Mouse (Mus musculus) forebrain, embryonic 11.5 days (tissue): ENCODE results near the gene Tmem208. TPM values are rescaled to one million over a fixed set of nuclear protein-coding genes. Genes with fewer than 3 reads are reported as not detected.

Source experiments
- ATAC-seq: fragments of 200-750 bp; cut with Nextera tagmentation; replicated peaks from 2 replicates; pipeline ENCODE4 v1.8.0; 2017; ENCODE audit warnings: moderate TSS enrichment; ENCODE audit not compliant: low FRiP score
- DNase-seq: peaks from one replicate; pipeline ENCODE4 v3.0.0-alpha.2; 2017; ENCODE audit warnings: low spot score
- H3K27ac ChIP-seq: fragments of 300-500 bp; sonication (generic); 2 replicates; pipeline ENCODE4 v1.5.1; 2014; ENCODE audit warnings: low read depth, low read length
- H3K27me3 ChIP-seq: fragments of 300-500 bp; sonication (generic); 2 replicates; pipeline ENCODE4 v1.6.1; 2014; ENCODE audit warnings: mild to moderate bottlenecking, low read length, mixed read lengths; ENCODE audit not compliant: control insufficient read depth, insufficient read depth
- H3K36me3 ChIP-seq: fragments of 300-500 bp; sonication (generic); 2 replicates; pipeline ENCODE4 v1.6.1; 2014; ENCODE audit warnings: mild to moderate bottlenecking, low read length, moderate library complexity, mixed read lengths; ENCODE audit not compliant: control insufficient read depth, insufficient read depth
- H3K4me1 ChIP-seq: fragments of 300-500 bp; sonication (generic); replicated peaks from 2 replicates; pipeline ENCODE4 v1.6.1; 2014; ENCODE audit warnings: low read length, mixed read lengths; ENCODE audit not compliant: control insufficient read depth, insufficient read depth
- H3K4me2 ChIP-seq: fragments of 300-500 bp; sonication (generic); 2 replicates; pipeline ENCODE4 v1.6.1; 2014; ENCODE audit warnings: low read depth, mild to moderate bottlenecking, low read length, moderate library complexity, mixed read lengths; ENCODE audit not compliant: severe bottlenecking
- H3K4me3 ChIP-seq: fragments of 300-500 bp; sonication (generic); 2 replicates; pipeline ENCODE4 v1.5.1; 2014; ENCODE audit warnings: low read depth, low read length
- H3K9ac ChIP-seq: fragments of 300-500 bp; sonication (generic); 2 replicates; pipeline ENCODE4 v1.6.1; 2014; ENCODE audit warnings: low read length
- H3K9me3 ChIP-seq: fragments of 300-500 bp; sonication (generic); 2 replicates; pipeline ENCODE4 v1.6.1; 2016; ENCODE audit warnings: low read length, mixed read lengths; ENCODE audit not compliant: control insufficient read depth
- WGBS: fragments of 180-500 bp; shearing (Covaris S2); extraction: QIAGEN DNeasy Blood & Tissue Kit; methylation state at CpG from one replicate; pipeline ENCODE4 v1.1.7; 2014; 5-methylcytosine and 5-hydroxymethylcytosine counted together
- polyA plus RNA-seq: library from polyadenylated mRNA; unstranded; fragments of >200 nt; fragmentation: Nextera tagmentation; extraction: Ambion mirVana; gene quantifications from 2 replicates; pipeline ENCODE4 v1.2.1, GENCODE M21; 2014

Gene Tmem208
- polyA plus RNA-seq, 1 experiment from 2014 or later, result 85.0 TPM

DNA sequence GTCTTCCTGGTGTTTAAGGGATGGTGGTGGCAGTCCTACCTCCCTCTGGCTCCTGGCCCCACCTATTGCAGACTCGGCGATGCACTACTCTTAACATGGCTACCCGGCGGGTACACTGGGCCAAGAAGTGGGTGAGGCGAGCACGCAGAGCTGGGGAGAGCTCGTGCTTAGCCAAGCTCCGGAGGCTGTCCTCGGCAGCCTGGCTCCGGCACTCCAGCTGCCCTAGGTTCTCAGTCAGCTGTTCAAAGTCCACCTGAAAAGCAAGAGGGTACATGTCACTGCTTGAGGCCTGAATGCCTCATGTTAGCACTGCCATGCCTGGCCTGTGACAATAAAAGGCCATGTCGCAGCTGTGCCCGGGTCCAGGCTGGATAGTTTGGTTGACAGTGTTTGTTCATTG, 4.2 kb downstream of the Tmem208 start:
- no peaks in the 10 kb centered on the region for H3K9me3 ChIP-seq
- no peak overlapping the region for H3K4me2 ChIP-seq
- H3K36me3 ChIP-seq, result peaks cover 7% of the 10 kb centered on the region
- no peak overlapping the region for H3K9ac ChIP-seq
- 93% methylated on average over 12 of the region's 12 CpGs for WGBS
- DNase-seq, result no peak
- H3K4me1 ChIP-seq, result peaks cover 6% of the 10 kb centered on the region; the same call in 1 of the 2 replicates
- no peak overlapping the region for H3K27ac ChIP-seq
- no peak overlapping the region for H3K4me3 ChIP-seq
- H3K27me3 ChIP-seq, result no peaks in the 10 kb centered on the region
- no peak for ATAC-seq

DNA sequence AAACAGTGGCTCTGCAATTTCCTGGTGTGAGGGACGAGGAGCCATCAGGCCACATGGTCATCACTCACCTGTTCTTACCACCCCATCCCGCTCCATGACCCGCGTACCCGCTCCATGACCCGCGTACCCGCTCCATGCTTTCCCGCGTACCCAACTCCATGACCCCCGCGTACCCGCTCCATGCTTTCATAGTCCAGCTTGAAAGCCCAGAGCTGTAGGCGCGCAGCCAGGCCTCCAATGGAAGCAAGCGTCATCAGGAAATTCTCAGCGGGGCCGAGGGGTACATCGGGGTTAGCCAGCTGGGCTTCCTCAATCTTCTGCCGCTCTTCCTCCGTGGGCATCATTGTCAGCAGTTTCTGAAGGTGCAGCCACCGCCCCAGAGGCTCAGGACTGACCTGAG, 5.3 kb downstream of the Tmem208 start:
- Histone ChIP-seq H3K4me3 (no peak overlapping the region), H3K4me2 (no peak overlapping the region), H3K27me3 (no peaks in the 10 kb centered on the region), H3K4me1 (peaks cover 5% of the 10 kb centered on the region; the same call in 1 of the 2 replicates), H3K27ac (no peak overlapping the region), H3K9me3 (no peaks in the 10 kb centered on the region), H3K36me3 (peaks cover 7% of the 10 kb centered on the region), H3K9ac (no peak overlapping the region)
- ATAC-seq, result no peak
- 94% methylated on average over 22 of the region's 22 CpGs for WGBS
- no peak for DNase-seq

DNA sequence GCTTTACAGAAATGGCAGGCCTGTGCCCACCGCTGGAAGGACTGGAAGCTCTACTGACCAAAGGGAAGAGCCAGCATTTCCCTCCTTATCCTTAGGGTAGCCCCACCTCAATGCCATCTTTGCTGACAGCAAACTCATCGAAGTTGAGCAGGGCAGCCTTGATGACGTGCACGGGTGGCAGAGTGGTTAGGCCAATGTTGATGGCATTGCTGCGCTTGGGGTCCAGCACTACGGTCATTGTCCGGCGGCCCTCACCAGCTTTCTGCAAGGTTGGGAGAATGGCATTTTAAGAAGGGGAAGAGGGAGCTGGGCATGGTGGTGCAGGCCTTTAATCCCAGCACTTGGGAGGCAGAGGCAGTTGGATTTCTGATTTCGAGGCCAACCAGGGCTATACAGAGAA, 5.8 kb downstream of the Tmem208 start:
- ATAC-seq, result no peak
- H3K36me3 ChIP-seq, result peaks cover 7% of the 10 kb centered on the region
- whole genome bisulfite sequencing, result 94% methylated on average over 9 of the region's 9 CpGs

DNA sequence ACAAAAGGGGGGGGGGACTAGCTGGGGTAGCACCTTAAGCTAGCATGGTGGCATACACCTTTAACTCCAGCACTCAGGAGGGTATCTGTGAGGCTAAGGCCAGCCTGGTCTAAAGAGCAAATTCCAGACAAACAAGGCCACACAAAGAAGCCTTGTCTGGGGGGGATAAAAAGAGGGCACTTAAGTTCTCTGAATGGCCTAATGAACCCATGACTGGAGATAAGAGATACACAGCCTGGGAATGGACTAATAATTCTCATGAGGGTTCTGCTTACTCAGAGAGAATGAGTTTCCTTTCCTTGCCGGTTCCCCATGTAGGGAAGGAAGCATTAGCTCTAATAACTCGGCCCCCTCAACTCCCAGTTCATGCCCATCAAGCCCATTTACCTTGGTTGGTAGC, 6.4 kb downstream of the Tmem208 start:
- WGBS, result 81% methylated on average over 2 of the region's 2 CpGs
- no peak overlapping the region for H3K9ac ChIP-seq
- no peak overlapping the region for H3K4me3 ChIP-seq
- no peak overlapping the region for H3K27ac ChIP-seq
- no peak for ATAC-seq
- no peaks in the 10 kb centered on the region for H3K9me3 ChIP-seq
- no peak overlapping the region for H3K4me2 ChIP-seq
- DNase-seq, result no peak
- H3K27me3 ChIP-seq, result no peaks in the 10 kb centered on the region
- peaks cover 7% of the 10 kb centered on the region for H3K36me3 ChIP-seq
- H3K4me1 ChIP-seq, result peaks cover under 1% of the 10 kb centered on the region; the same call in 1 of the 2 replicates

More for the DNA sequence above, 5.8 kb downstream of the Tmem208 start:
- Histone ChIP-seq H3K27me3 (no peaks in the 10 kb centered on the region), H3K27ac (no peak overlapping the region), H3K4me1 (peaks cover 5% of the 10 kb centered on the region; the same call in 1 of the 2 replicates), H3K9ac (no peak overlapping the region), H3K4me3 (no peak overlapping the region), H3K4me2 (no peak overlapping the region), H3K9me3 (no peaks in the 10 kb centered on the region)
- DNase-seq, result no peak

DNA sequence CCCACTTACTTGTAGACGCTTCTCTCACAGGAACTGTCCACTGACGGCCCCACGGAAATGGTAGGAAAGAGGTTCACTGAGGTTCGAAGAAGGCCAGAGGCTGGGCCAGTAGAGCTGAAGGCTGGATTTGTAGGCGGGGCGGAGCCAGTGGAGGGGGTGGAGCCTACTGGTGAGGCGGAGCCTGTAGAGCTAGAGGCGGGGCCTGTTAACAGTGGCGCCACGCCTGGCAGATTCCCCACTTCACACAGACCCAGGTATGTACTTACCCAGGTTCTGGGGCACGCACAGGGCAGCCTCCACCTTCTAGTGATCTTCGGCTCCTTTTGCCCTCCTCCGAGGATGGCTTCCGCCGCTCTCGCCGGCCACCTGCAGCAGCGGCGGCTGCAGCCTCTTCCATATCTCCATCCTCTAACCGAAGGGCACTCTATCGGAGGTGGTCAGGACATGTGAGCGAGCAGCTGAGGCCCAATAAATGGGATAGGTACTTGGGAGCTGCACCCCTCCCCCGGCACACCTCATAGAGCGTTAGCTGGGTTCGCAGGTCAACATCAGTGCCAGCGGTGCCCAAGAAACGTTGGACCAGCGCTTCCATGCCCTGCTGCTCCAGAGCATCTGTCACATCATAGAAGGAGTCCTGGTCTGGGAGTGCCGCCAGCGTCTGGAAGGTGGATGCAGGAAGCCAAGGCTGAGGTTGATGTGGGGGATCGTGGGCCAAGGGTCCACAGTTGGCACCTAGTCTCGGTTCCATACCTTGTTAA, 10.4 kb downstream of the Tmem208 start:
- ATAC-seq (0 out of 2 replicates have a peak, but pooled peaks have one; percentile 37), DNase-seq (peak; percentile 54)
- no peak overlapping the region for H3K9ac ChIP-seq
- 44% methylated on average over 32 of the region's 32 CpGs for WGBS
- H3K4me3 ChIP-seq, result no peak overlapping the region
- peaks cover 2% of the 10 kb centered on the region; the same call in 1 of the 2 replicates for H3K36me3 ChIP-seq
- H3K27me3 ChIP-seq, result no peaks in the 10 kb centered on the region
- H3K4me1 ChIP-seq, result no peaks in the 10 kb centered on the region
- no peaks in the 10 kb centered on the region for H3K9me3 ChIP-seq
- no peak overlapping the region for H3K27ac ChIP-seq
- no peak overlapping the region for H3K4me2 ChIP-seq

DNA sequence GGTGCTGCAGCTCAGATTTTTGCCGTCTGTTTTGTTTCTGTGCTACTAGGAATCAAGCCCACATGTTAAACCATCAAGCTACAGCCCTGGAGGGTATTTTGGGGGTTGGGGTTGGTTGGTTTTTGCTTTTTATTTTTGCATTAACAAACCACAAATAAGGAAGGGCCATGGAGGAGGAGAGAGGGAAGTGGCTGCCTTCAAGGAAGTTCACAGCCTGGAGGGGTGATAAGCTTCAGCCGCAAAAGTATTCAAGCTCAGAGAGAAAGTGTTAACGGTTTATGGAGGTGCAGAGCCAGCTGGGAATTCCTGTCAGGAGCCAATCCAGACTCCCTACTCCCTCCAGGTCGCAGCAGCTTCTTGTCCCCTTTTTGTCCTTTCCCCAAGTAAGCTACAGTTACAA, 12.8 kb downstream of the Tmem208 start:
- no peaks in the 10 kb centered on the region for H3K4me1 ChIP-seq
- 68% methylated on average over 4 of the region's 4 CpGs for WGBS
- H3K36me3 ChIP-seq, result no peaks in the 10 kb centered on the region
- H3K4me2 ChIP-seq, result no peak overlapping the region
- no peak overlapping the region for H3K9ac ChIP-seq
- no peak overlapping the region for H3K4me3 ChIP-seq
- peak; percentile 34 for DNase-seq
- H3K9me3 ChIP-seq, result no peaks in the 10 kb centered on the region
- no peaks in the 10 kb centered on the region for H3K27me3 ChIP-seq
- no peak overlapping the region for H3K27ac ChIP-seq
- no peak for ATAC-seq

DNA sequence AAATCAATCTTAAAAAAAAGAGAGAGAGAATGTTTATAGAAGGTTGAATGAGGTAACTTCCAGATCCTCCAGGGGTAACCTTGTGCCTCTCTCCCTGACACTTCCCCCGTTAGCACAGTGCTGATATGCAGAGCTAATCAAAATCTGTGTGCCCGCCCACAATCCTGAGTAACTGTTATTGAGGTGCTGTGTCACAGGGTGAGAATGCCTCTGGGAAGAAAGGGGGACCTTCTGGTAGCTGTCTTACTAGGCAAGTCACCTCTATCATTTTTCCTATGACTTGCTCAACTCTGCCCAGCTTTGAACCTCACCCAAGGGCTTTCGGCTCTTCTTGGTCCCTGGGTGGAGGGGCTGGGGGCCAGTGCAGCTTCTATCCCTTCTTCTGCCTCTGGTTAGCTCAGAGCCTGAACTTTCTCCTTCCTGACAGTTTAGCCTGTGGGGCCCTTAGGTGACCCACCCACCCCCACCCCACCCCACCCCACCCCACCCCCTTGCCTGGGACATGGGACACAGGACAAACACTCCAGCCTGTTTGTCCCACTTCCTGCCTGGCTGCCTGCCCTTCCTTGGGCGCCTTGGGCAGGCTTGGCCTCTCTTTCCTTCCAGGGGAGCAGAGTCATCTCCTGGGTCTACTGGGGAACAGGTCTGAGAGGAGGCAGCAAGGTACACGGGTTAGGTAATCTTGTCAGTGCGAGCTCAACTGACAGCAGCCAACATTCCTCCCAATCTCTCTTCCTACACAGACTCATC, 13.9 kb downstream of the Tmem208 start:
- H3K4me3 ChIP-seq, result no peak overlapping the region
- DNase-seq, result peak; percentile 40
- WGBS, result 81% methylated on average over 6 of the region's 6 CpGs
- no peak for ATAC-seq
- no peak overlapping the region for H3K27ac ChIP-seq
- H3K36me3 ChIP-seq, result no peaks in the 10 kb centered on the region
- H3K9ac ChIP-seq, result no peak overlapping the region
- H3K4me2 ChIP-seq, result no peak overlapping the region
- H3K4me1 ChIP-seq, result no peaks in the 10 kb centered on the region
- H3K9me3 ChIP-seq, result no peaks in the 10 kb centered on the region
- H3K27me3 ChIP-seq, result no peaks in the 10 kb centered on the region

DNA sequence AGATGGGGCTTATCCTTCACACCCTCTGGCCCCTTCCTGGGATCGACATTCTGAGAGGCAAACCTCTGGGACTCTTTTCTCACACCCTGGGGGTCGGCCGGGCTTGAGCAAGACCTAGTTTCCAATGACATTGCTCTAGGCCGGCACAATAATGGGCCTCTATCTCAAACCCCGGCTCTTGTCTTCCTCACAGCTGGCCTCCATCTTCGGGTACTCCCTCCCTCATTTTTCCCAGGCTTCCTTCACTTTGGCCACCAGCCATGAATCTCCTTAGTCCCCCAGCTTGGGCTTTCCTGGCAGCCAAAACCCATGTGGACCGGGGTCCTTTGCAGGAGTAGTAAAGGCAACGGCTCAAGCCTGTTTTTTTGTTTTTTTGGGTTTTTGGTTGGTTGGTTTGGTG, 15.2 kb downstream of the Tmem208 start:
- H3K4me1 ChIP-seq, result 0 out of 2 replicates have a peak, but pooled peaks cover 2% of the 10 kb centered on the region
- no peak overlapping the region for H3K9ac ChIP-seq
- no peaks in the 10 kb centered on the region for H3K9me3 ChIP-seq
- DNase-seq (peak; percentile 15), ATAC-seq (no peak)
- 53% methylated on average over 8 of the region's 8 CpGs for WGBS
- no peaks in the 10 kb centered on the region for H3K27me3 ChIP-seq
- H3K27ac ChIP-seq, result no peak overlapping the region
- H3K4me2 ChIP-seq, result no peak overlapping the region
- H3K36me3 ChIP-seq, result no peaks in the 10 kb centered on the region
- H3K4me3 ChIP-seq, result no peak overlapping the region
